Comparison of ENCODE assay signal across 26 mouse cellular contexts in the genomic region with DNA sequence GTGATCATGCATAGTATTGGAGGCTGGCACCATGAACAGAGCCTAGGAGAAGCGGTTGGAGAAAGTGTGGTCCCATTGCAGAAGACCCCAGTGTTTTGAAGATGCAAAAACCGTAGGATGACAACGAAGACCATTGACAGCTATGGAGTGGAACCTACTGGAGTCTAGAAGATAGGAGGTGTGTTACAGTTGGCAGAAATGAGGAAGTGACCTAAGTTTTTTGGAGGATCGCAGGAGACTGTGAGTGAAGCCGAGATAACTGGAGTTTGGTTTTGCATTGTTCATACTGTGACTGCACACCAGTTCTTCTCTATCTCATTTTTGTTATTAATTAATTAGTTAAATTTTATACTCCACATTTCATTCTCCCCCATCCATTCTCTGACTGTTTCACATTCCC.
"Had no signal": no experiment of that assay in that cellular context is flagged by ENCODE, and none has a peak within 500 bp of the region (broad histone marks: within the 10 kb centered on the region; RNA-seq: fewer than 3 reads in every experiment).

No protein-coding gene starts in this region.

- DNase-seq: gastrocnemius, adult 2 months; gastrocnemius, postnatal 10 days; gastrocnemius, postnatal 25 days; heart, adult 11 months; heart, adult 2 months; heart, postnatal 14 days; heart, postnatal 36 days; kidney, adult 18-20 months; kidney, adult 8-10 months; kidney, postnatal 10 days; kidney, postnatal 25 days; layer of hippocampus, adult 9-11 months; layer of hippocampus, postnatal 36 days; left cerebral cortex, postnatal 4 days had no signal

- H3K27me3 ChIP-seq: heart, embryonic 13.5 days; heart, embryonic 15.5 days; intestine, embryonic 15.5 days; limb, embryonic 13.5 days; limb, embryonic 15.5 days; liver, embryonic 12.5 days had no signal

- H3K9ac ChIP-seq: heart, embryonic 13.5 days; heart, embryonic 15.5 days; hindbrain, embryonic 14.5 days; intestine, embryonic 15.5 days; limb, embryonic 13.5 days; limb, embryonic 15.5 days; liver, embryonic 12.5 days; liver, embryonic 14.5 days had no signal

- ATAC-seq: hindbrain, embryonic 16.5 days; inflammation-experienced regulatory T-cells, adult 6 months; intestine, embryonic 15.5 days; intestine, postnatal 0 days; liver, embryonic 12.5 days had no signal

- H3K36me3 ChIP-seq: heart, embryonic 13.5 days; heart, embryonic 15.5 days; intestine, embryonic 15.5 days; limb, embryonic 13.5 days; limb, embryonic 15.5 days; liver, embryonic 12.5 days had no signal

- H3K4me1 ChIP-seq: heart, embryonic 13.5 days; heart, embryonic 15.5 days; intestine, embryonic 15.5 days; limb, embryonic 13.5 days; limb, embryonic 15.5 days; liver, embryonic 12.5 days had no signal

- H3K27ac ChIP-seq: gastrocnemius, adult 2 months; heart, adult 2 months; heart, embryonic 13.5 days; heart, embryonic 15.5 days; hindbrain, embryonic 14.5 days; intestine, embryonic 15.5 days; limb, embryonic 13.5 days; limb, embryonic 15.5 days; liver, embryonic 12.5 days; liver, embryonic 14.5 days had no signal

- H3K4me2 ChIP-seq: heart, embryonic 11.5 days; heart, embryonic 13.5 days; heart, embryonic 15.5 days; hindbrain, embryonic 14.5 days; intestine, embryonic 15.5 days; limb, embryonic 13.5 days; limb, embryonic 15.5 days; liver, embryonic 12.5 days had no signal

- H3K9me3 ChIP-seq: heart, embryonic 13.5 days; heart, embryonic 15.5 days; intestine, embryonic 15.5 days; limb, embryonic 13.5 days; limb, embryonic 15.5 days; liver, embryonic 12.5 days had no signal

- H3K4me3 ChIP-seq: gastrocnemius, adult 2 months; heart, adult 2 months; heart, embryonic 13.5 days; heart, embryonic 15.5 days; intestine, embryonic 15.5 days; limb, embryonic 13.5 days; limb, embryonic 15.5 days; liver, embryonic 12.5 days had no signal
